Mouse (Mus musculus) Muller cell, postnatal 12 days (primary cell): ENCODE measurements around the gene Gdi2.

Source experiments
- DNase-seq: peaks from one replicate; pipeline ENCODE4 v3.0.0-alpha.2; 2015; ENCODE audit errors: inconsistent ontology term

The Gdi2 gene

DNA sequence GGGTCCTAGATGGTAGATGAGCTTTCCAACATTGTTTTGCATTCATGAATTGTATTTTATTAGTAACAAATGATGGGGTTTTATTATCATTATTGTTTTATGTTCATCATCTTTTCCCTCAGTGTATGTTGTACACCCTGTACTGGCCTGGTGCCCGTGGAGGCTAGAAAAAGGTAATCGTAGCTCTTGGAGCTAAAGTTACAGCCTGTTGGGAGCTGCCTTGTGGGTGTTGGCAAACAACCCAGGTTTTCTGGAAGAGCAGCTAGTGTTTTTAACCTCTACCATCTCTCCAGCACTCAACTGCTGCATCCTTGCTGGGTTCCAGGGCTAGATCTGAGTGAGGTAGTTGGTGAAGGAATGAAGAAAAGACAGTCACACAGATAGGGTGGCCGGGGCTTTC lies 9.5 kb downstream of the Gdi2 start:
- no peak for DNase-seq

DNA sequence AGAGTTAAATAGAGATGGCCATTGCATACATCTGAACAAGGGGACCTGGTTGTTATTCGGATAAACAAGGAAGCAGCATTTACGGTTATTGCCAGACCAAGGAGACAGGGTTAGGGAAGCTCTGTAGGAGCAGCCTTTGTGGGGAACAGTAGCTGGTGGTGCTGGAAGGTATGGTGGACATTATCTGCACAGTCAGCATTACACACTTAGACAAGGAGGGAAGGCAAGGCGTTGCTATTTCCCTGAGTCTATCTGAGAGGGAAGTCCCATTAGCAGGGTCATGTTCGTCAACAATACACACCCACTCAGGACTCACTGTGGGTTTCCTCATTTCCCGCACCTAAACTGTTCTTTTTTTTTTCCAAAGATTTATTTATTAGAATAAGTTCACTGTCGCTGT lies 10.0 kb downstream of the Gdi2 start:
- DNase-seq, result no peak

DNA sequence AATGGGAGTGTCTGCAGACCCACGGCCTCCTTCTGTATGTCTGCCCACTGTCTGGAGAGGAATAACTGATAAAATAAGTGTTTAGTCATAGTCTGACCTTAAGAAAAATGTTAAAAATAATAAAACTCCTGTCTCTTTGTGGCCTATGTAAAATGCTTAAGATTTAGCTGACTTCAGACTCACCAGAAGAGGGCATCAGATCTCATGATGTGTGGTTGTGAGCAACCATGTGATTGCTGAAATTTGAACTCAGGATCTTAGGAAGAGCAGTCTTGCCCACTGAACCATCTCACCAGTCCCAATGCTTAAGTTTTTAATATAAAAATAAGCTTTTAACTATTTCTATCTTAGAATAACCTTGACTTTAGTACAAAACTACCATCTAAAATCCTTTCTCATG lies 25.3 kb downstream of the Gdi2 start:
- no peak for DNase-seq

DNA sequence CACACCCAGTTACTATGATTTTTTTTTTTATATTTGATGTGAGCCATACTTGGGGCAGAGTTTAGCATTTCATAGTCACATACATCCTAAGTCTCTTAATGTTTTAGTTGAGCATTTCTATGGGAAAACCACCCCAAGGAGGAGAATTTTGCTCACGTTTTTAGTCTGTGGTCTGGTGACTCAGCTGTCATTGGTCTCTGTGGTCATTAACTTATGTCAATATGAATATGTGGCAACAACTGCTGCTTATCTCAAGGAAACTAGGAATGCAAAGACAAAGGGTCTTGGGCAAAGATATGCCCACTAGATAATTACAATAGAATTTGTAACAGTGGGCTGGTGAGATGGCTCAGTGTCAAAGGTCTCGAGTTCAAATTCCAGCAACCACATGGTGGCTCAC lies 26.1 kb downstream of the Gdi2 start:
- peak; percentile 53 for DNase-seq

DNA sequence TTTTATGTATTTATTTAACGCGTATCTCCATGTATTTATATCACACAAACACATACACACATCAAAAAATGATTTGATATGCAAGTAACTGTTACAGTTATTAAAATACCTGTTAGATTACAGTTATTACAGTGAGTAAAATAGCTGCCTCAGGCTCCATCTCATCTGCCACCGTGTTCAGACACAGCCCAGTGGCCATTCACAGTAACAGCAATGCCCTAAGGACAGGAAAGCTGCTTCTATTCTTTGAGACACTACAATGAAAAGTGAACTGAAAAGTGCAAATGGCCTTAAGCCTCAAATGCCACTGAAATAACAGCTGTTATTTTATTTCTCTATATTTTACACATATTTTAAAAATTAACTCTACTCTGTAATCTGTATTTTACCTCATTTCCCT lies 52.9 kb downstream of the Gdi2 start:
- no peak for DNase-seq

DNA sequence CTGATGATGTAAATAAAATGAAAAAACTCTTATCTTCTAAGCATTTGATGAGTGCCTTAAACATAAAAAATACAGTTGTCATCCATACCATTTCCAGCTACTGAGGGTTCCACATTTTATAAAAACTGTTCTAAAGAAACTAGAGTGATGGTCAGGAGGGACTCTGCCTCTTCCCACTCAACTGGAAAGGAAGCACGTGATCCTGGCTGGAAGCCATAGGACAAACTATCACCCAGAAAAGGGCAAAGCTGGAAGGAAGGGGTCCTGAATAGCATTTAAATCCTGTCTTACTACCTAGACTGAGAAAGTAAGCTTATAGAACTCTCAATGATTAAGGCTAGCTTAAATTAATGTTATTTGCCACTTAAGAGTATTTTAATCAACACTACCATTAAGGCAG lies 56.4 kb downstream of the Gdi2 start:
- DNase-seq, result no peak

DNA sequence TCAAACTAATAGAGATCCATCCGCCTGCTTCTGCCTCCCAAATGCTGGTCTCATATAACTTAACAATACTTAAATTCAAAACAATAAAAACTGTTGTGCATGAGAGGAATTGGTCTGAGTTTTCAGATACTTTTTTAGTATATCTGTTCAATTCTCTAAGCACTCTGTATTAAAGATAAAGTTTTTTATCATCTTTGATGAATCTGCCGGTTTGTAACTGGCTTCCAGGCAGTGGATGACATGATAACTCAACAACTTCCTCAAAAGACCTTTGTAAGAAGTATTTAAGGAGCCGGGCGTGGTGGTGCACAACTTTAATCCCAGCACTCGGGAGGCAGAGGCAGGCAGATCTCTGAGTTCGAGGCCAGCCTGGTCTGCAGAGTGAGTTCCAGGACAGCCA lies 58.4 kb downstream of the Gdi2 start:
- DNase-seq, result no peak

DNA sequence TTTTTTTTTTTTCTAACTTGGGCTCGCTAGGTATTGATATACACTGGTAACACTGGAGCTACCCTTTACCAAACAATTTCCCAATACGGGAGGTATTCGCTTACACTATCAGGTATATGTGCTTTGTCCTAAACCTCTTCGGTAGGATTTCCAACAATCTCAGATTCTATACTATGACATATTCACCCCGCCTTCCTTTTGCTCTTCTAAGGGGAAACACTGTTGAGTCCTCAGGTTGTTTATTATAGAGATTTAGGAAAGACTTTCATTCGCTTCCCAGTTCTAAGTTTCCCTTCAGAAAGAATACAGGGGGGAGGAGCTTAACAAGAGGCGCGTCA lies 71.9 kb downstream of the Gdi2 start:
- peak; percentile 50 for DNase-seq

DNA sequence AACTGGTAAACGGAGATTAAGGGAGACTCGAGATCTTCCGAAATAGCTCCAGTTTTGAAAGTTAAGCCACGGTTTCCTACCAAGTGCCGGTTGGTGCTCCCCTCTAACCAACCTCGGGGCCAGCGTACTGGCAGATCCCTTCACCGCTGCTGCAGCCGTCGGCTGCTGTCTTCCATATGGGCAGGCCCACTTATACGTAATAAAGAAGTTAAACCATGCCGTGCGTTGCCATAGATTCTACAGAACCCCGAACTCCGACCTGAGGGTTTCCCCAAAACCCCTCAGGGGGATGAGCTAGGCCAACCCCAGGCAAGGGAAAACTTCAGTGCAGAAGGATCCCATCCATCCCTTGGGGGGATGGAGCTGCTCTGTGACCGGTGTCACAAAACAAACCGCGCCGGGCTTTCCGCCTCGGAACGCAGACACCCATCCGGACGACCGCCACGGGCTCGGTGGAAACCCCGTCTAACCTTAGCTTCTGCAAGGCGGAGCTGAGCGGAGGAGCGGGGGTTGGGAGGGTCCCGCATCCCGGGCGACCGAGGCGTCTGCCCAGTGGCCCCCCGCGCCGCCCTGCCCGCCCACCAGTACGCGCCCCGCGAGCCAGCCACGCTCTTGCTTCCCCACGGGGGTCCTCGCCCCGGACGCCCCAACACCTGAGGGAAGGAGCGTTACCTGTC lies 72.4 kb downstream of the Gdi2 start:
- DNase-seq, result no peak

DNA sequence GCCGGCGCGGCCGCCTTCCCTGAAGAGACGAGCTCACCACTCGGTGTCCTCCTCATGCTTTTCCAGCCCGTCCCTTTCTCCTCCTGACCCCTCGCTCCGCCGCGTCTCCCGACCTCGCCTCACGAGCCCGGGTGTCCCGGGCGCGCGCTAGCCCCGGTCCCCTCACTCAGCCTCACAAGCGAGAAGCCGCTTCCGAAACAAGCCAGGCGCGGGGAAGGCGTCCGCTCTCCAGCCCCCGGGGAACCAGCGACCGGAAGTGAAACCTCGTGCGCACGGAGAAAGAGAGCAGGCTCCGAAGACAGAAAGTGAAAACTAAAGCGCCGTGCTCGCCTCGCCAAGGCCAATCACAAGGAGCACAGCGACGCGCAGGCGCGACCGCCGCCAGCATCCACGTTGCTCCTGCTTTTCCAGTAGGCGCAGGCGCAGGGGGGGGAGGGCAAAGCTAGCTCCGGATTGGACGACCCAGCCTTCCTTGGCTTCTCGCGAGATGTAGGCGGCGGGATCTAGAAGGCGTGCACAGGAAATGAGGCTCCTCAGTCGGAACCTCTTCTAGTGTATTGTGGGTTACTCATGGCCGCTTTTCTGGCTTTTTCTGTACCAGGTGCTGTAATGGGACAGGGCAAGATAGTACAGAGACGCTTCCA lies 73.1 kb downstream of the Gdi2 start, which contains the start of gene Fam208b:
Fam208b (minus strand) TSS at position 314 of the 644 bp plus-strand sequence.
- DNase-seq, result peak; percentile 100
